Mouse (Mus musculus) lung, postnatal 0 days (tissue): ENCODE data around the gene Kcnd3.

Experiments used
- CTCF ChIP-seq: IDR thresholded peaks from 2 replicates; pipeline ENCODE4 v1.5.1; 2016; ENCODE audit warnings: antibody characterized with exemption, mild to moderate bottlenecking
- EP300 ChIP-seq: IDR thresholded peaks from 2 replicates; pipeline ENCODE4 v1.6.1; 2016; ENCODE audit warnings: antibody characterized with exemption, mild to moderate bottlenecking, control low read depth

DNA sequence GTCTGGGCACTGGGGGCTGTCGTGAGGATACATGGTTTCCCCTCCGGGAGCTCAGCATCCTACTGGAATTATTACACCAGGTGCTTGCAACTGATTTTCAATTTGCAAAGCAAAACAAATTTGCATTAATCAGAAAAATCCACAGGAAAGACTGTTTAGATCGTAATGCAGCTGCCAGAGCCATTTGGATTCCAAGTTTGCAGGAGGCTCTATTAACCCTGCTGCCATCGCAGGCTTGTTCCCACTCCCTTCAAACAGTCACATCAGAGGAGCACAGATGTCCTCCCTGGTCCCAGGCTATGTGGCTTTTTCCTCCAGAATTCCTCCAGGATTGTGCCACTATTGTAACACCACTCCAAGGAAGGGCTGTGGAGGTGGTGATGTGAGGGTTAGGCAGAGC, 54.5 kb downstream of the Kcnd3 start:
- TF ChIP-seq EP300 (no peak), CTCF (no peak)
